Mouse (Mus musculus): ENCODE measurements around the gene Tns1. TPM values are rescaled to one million over a fixed set of nuclear protein-coding genes. Genes with fewer than 3 reads are reported as not detected.

The Tns1 gene
- total RNA-seq, 2 experiments from 2014 or later = 36.1 to 50.9 TPM

GRCm38 (mm10) chr1:74094497-74095270 lies 29.6 kb downstream of the Tns1 start:
- DNase-seq (ENCODE audit: low spot score in 2 of 2) = no peak
- intact Hi-C loops (cut with DNase I) = no loop called here

DNA sequence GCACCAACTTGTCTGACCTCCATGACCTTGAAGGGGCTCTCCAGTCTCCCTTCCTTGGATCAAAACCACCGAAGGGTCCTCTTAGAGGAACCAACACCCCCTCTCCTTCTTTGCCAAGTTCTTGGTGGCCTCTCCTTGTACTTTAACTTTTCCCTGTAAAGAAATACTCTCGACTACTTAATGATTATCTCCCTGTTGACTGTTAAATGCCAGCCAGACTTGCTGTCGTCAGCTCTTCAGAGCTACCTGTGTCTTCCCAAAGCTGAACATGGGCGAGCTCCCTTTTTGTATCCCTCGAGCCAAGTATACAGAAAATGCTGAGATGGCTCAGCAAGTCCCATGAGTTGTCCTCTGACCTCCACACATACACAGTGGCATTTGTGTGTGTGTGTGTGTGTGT lies 30.8 kb downstream of the Tns1 start:
- intact Hi-C loops (cut with DNase I) = no loop called here
- DNase-seq (ENCODE audit: low spot score in 2 of 2) = no peak

GRCm38 (mm10) chr1:74092242-74092641 lies 32.0 kb downstream of the Tns1 start:
- intact Hi-C loops (cut with DNase I) = no loop called here

GRCm38 (mm10) chr1:74091611-74092224 lies 32.5 kb downstream of the Tns1 start:
- no peak for DNase-seq (ENCODE audit: low spot score in 2 of 2)
- intact Hi-C loops (cut with DNase I) = no loop called here

More at GRCm38 (mm10) chr1:74092242-74092641, 32.0 kb downstream of the Tns1 start:
- DNase-seq (ENCODE audit: low spot score in 2 of 2) = no peak

- intact Hi-C loops (cut with DNase I) = no loop called here
Observed at GRCm38 (mm10) chr1:74091138-74091537, 33.1 kb downstream of the Tns1 start.

GRCm38 (mm10) chr1:74090329-74090728 lies 33.9 kb downstream of the Tns1 start:
- intact Hi-C loops (cut with DNase I) = no loop called here
- no peak for DNase-seq (ENCODE audit: low spot score in 2 of 2)

More at GRCm38 (mm10) chr1:74091138-74091537, 33.1 kb downstream of the Tns1 start:
- no peak for DNase-seq (ENCODE audit: low spot score in 2 of 2)

DNA sequence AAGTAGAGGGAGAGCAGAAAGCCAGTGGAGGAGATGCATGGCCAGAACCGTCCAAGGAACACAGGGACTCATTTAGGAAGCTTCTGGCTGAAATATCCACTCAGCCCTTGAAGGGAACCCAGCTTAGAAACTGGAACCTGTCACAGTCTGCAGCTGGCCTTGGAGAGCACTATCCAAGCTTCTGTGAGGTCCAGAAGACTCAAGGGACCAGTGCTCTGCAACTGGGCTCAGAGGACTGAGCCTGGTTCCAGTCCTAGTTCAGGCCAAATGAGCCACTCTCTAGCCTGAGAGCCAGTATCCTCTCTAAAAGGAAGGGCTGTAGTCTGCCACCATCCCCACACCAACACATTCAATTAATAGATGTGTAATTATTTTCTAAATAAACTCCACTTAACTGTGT lies 35.7 kb downstream of the Tns1 start:
- intact Hi-C loops (cut with DNase I) = no loop called here
- no peak for DNase-seq (ENCODE audit: low spot score in 2 of 2)

- no peak for DNase-seq (ENCODE audit: low spot score in 2 of 2)
- intact Hi-C loops (cut with DNase I) = no loop called here
Observed at GRCm38 (mm10) chr1:74085566-74085965, 38.7 kb downstream of the Tns1 start.

DNA sequence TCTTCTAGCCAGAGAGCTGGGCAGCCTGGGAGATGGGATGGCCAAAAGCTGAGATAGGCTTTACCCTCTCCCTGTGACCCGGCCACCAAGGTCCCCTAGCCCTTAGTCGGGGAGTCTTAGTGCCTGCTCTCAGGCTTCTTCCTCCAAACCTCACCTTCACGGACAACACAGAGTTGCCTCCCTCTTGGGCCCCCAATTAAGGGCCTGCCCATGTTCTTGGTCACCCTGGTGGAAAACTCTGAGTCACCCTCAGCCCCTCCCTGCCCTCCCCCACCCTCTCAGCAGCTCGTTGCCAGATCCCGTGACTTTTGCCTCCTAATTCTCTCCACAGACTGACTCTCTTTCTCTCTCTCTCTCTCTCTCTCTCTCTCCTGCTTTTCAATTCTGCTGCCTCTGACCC lies 39.5 kb downstream of the Tns1 start:
- intact Hi-C loops (cut with DNase I) = loop anchor here (5.0 kb wide), 1 partner anchor 38 kb away; the partner anchor contains the start of gene Tns1
- DNase-seq (ENCODE audit: low spot score in 2 of 2) = no peak

DNA sequence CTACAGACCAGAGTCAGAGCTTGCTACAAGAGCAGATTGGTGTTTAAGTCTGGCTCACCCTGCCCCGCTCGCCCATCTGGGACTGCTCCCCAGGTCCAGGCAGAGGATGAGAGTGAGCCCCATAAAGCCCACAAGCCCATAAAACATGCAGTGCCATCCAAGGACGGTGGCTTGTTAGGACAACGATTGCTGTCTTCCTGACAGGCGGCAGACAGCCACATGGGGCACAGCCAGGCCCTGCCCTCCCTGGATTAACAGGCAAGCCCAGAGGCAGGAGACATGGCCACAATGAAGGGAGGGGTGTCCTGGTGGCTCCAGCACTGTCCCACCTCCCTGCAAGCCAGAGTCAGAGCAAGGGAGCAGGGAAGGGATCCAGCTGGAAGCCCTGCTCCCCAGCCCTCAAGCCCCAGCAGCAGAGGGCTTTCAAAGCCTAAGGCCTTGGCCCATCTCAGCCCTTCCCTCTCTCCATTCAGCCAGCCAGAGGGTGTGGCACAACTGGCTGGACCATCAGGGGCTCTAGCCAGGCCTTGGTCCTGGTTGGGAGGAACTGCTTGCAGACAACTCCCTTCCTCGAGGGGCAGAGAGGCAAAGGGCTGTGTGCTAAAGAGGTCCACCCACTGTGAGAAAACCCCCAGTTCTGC lies 40.1 kb downstream of the Tns1 start:
- no peak for DNase-seq (ENCODE audit: low spot score in 2 of 2)
- intact Hi-C loops (cut with DNase I) = loop anchor here (5.0 kb wide), 1 partner anchor 38 kb away; the partner anchor contains the start of gene Tns1

GRCm38 (mm10) chr1:74082841-74083463 lies 41.3 kb downstream of the Tns1 start:
- intact Hi-C loops (cut with DNase I) = loop anchor here (5.0 kb wide), 1 partner anchor 39 kb away; the partner anchor contains the start of gene Tns1
- no peak for DNase-seq (ENCODE audit: low spot score in 2 of 2)

GRCm38 (mm10) chr1:74081573-74081989 lies 42.7 kb downstream of the Tns1 start:
- intact Hi-C loops (cut with DNase I) = loop anchor here (5.0 kb wide), 1 partner anchor 41 kb away; the partner anchor contains the start of gene Tns1
- DNase-seq (ENCODE audit: low spot score in 2 of 2) = peak in 1 of 2 experiments; percentile 20

GRCm38 (mm10) chr1:74077353-74077752 lies 46.9 kb downstream of the Tns1 start:
- peak; percentile 25 to 61 for DNase-seq (ENCODE audit: low spot score in 2 of 2)
- intact Hi-C loops (cut with DNase I) = loop anchor here (1.0 to 5.0 kb wide), 2 partner anchors 80 to 175 kb away; no protein-coding TSS in a partner anchor

DNA sequence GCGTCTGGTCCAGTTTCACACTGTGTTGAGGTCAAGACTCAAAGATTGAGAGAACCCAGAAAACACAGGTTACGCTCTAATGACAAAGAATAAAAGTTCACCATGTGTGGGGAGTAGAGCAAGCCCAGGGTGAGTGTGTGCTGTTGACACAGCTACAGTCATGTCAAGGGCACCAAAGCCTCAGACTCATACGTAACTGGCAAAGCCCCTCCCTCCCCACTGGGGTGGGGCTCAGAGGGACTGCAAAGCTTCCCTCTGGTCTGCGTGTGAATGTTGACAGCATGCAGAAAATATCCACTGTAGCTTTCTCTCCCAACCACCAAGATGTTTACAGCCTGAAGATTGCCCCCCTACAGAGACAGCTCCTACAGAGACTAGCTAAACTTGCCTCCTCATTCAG lies 48.0 kb downstream of the Tns1 start:
- DNase-seq (ENCODE audit: low spot score in 2 of 2) = no peak
- intact Hi-C loops (cut with DNase I) = loop anchor here (5.0 kb wide), 1 partner anchor 79 kb away; no protein-coding TSS in a partner anchor

DNA sequence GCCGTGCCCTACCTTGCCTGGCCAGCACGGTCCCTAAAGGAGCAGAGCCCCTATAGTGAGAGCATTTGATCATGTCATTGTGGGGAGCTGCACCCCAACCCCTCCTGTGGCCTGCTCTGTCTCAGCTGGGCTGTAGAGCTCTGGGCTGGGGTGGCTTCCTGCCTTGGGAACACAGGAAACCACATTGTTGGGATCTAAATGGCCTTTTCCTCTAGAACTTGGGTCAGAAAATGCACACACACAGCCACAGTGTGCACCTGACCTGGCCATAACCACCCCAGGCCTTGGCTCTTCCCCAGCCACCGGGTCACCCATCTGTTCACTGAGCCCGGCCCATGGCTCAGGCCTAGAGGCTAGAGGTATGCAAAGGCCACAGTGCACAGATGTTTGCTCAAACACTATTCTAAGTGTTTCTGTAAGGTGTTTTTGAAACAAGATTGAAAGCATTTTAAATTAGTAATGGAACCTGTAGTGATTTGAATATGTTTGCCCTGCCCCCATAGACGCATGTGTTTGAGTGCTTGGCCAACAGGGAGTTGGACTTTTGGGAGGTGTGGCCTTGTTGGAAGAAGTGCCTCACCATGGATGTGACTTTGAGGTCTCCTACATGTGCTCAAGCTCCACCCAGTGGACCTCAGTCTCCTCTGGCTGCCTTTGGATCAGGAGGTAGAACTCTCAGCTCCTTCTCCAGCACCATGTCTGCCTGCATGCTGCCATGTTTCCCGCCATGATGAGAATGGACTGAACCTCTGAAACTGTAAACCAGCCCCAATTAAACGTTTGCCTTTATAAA lies 49.4 kb downstream of the Tns1 start:
- no peak for DNase-seq (ENCODE audit: low spot score in 2 of 2)

DNA sequence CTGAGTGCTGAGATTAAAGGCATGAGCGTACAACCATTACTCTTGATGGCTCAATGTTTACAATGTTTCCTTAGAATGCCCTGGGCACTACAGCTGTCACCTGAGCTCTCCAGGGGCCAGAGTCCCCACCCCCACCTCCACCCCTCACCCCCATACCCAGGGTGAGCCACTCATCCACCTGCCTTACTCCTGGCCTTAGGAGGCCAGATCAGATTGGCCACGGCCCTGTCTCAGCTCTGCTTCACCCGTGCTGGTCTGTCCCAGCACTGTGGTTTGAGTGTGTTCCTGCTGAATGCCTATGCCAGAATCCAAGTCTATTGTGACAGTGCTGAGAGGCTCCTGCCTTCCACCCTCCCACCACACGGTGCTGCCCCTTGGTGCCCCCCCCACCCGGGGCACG lies 50.5 kb downstream of the Tns1 start:
- intact Hi-C loops (cut with DNase I) = no loop called here
- DNase-seq (ENCODE audit: low spot score in 2 of 2) = no peak

More for the DNA sequence above, 49.4 kb downstream of the Tns1 start:
- intact Hi-C loops (cut with DNase I) = loop anchor here (5.0 kb wide), 1 partner anchor 78 kb away; no protein-coding TSS in a partner anchor

DNA sequence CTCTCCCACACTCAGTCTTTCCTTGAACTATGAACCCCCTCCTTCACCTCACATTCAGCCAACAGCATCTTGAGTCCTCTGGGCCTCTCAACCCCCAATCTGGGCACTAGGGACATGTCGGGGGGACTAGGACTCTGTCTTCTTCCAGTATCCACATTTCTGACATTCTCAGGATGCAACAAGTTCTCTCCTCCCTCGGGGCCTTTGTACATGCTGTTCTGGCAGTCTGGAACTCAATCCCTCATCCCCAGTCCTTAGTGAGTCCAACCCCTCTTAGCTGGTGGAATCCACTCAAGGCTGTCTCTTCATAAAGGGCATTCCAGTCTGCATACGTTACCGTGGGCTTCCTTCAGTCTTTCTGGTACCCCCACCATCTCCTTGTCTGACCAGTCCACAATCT lies 53.5 kb downstream of the Tns1 start:
- no peak for DNase-seq (ENCODE audit: low spot score in 2 of 2)
- intact Hi-C loops (cut with DNase I) = no loop called here

DNA sequence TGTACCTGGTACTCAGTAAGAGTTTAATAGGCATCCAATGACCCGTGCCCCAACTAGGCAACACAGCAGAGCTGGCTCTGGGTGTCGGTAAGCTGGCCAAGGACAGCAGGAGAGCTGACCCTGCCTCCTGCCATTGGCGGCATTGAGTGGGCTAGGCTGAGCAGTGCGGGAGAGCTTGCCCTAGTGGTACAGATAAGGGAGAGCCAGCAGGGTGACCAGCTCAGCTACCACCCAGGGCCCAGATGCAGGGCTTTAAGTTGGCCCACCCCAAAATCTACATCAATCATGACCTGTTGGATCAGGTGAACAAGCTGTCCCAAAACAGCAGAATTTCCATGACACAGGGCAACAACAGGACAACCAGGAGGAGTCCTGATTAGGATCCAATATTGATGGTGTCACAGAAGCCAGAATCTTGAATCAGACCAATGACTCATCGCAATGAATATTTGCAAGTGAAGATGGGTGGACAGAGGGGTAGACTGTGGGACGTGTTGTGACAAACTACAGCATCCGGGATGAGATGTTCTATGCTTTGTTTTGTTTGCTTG lies 54.2 kb downstream of the Tns1 start:
- intact Hi-C loops (cut with DNase I) = no loop called here
- DNase-seq (ENCODE audit: low spot score in 2 of 2) = no peak
